Mouse (Mus musculus) cerebellum, adult 11 months (tissue): ENCODE measurements around the gene Ccnyl1.
"Not testable (repeated sequence)": the region's sequence is repeated elsewhere in the genome, so short reads cannot be mapped to it uniquely, and the experiment has no call there.

Experiments
- DNase-seq: peaks from one replicate; pipeline ENCODE4 v3.0.0; 2022

Ccnyl1 gene

GRCm38 (mm10) chr1:64690213-64691013 lies at the start of gene Ccnyl1:
Gene Ccnyl1, plus strand, starts transcription at chr1:64690455.
- DNase-seq: peak; percentile 98

- DNase-seq: no peak
Measured at GRCm38 (mm10) chr1:64641069-64641468, 49.2 kb upstream of the Ccnyl1 start.

- DNase-seq: not testable (repeated sequence)
Measured at GRCm38 (mm10) chr1:64642541-64642940, 47.7 kb upstream of the Ccnyl1 start.

- DNase-seq: no peak
Measured at GRCm38 (mm10) chr1:64644513-64644912, 45.7 kb upstream of the Ccnyl1 start.

- DNase-seq: no peak
Measured at GRCm38 (mm10) chr1:64649362-64650124, 40.7 kb upstream of the Ccnyl1 start.

GRCm38 (mm10) chr1:64653701-64654100 lies 36.6 kb upstream of the Ccnyl1 start:
- DNase-seq: no peak

- DNase-seq: no peak
Measured at GRCm38 (mm10) chr1:64655415-64655814, 34.8 kb upstream of the Ccnyl1 start.

GRCm38 (mm10) chr1:64656423-64657129 lies 33.7 kb upstream of the Ccnyl1 start:
- DNase-seq: no peak

GRCm38 (mm10) chr1:64658876-64659275 lies 31.4 kb upstream of the Ccnyl1 start:
- no peak for DNase-seq

GRCm38 (mm10) chr1:64667111-64667633 lies 23.1 kb upstream of the Ccnyl1 start:
- DNase-seq: no peak

GRCm38 (mm10) chr1:64669451-64669850 lies 20.8 kb upstream of the Ccnyl1 start:
- no peak for DNase-seq

GRCm38 (mm10) chr1:64673931-64674330 lies 16.3 kb upstream of the Ccnyl1 start:
- DNase-seq: no peak

- no peak for DNase-seq
Measured at GRCm38 (mm10) chr1:64676060-64676839, 14.0 kb upstream of the Ccnyl1 start.

GRCm38 (mm10) chr1:64681499-64681898 lies 8.8 kb upstream of the Ccnyl1 start:
- no peak for DNase-seq

GRCm38 (mm10) chr1:64683039-64683438 lies 7.2 kb upstream of the Ccnyl1 start:
- DNase-seq: no peak

- DNase-seq: no peak
Measured at GRCm38 (mm10) chr1:64684440-64684839, 5.8 kb upstream of the Ccnyl1 start.

GRCm38 (mm10) chr1:64688046-64688445 lies 2.2 kb upstream of the Ccnyl1 start:
- no peak for DNase-seq

GRCm38 (mm10) chr1:64689561-64690212 lies 568 bp upstream of the Ccnyl1 start:
- peak; percentile 7 for DNase-seq

GRCm38 (mm10) chr1:64691121-64691551 lies 881 bp downstream of the Ccnyl1 start:
- peak; percentile 48 for DNase-seq

- DNase-seq: no peak
Measured at GRCm38 (mm10) chr1:64691581-64691980, 1.3 kb downstream of the Ccnyl1 start.

GRCm38 (mm10) chr1:64695156-64695555 lies 4.9 kb downstream of the Ccnyl1 start:
- no peak for DNase-seq

GRCm38 (mm10) chr1:64701780-64702179 lies 11.5 kb downstream of the Ccnyl1 start:
- no peak for DNase-seq
